Mouse (Mus musculus): Measurements from ENCODE around the gene Fbxw21. TPM values are rescaled to one million over a fixed set of nuclear protein-coding genes. Genes with fewer than 3 reads are reported as not detected.
"Not testable (repeated sequence)": the region's sequence is repeated elsewhere in the genome, so short reads cannot be mapped to it uniquely, and the experiment has no call there.

The Fbxw21 gene
- polyA plus RNA-seq (2012; rRNA removed): not detected in 2 replicates

- WGBS: 82% methylated on average over 3 of the region's 3 CpGs
- no peak for DNase-seq
- H3K27ac ChIP-seq (ENCODE audit: control insufficient read depth, insufficient read depth, low read length): no peak within 1 kb of the TSS
- H3K4me1 ChIP-seq (replicated peaks; ENCODE audit: control insufficient read depth, insufficient read depth, low read length): no peaks in the 10 kb centered on the region
- no peak within 1 kb of the TSS for H3K4me3 ChIP-seq (ENCODE audit: control insufficient read depth, insufficient read depth, low read length)
- TF ChIP-seq POLR2A (IDR thresholded peaks at IDR 0.05; ENCODE audit: control insufficient read depth, extremely low read depth, insufficient read depth, low read length, poor library complexity) (no peak), CTCF (IDR thresholded peaks at IDR 0.05; ENCODE audit: borderline replicate concordance, control insufficient read depth, extremely low read depth, insufficient read depth, low read length, poor library complexity) (no peak)
- no peaks in the 10 kb centered on the region for H3K27me3 ChIP-seq (ENCODE audit: control insufficient read depth, insufficient read depth, low read length)
- H3K36me3 ChIP-seq (ENCODE audit: control insufficient read depth, insufficient read depth, low read length): no peaks in the 10 kb centered on the region
These were observed at the start of gene Fbxw21 for GRCm38 (mm10) chr9:109161941-109162340. Gene Fbxw21, minus strand, starts transcription at chr9:109162041.

- not testable (repeated sequence) for H3K4me1 ChIP-seq (replicated peaks; ENCODE audit: control insufficient read depth, insufficient read depth, low read length); H3K4me3 ChIP-seq (ENCODE audit: control insufficient read depth, insufficient read depth, low read length); H3K36me3 ChIP-seq (ENCODE audit: control insufficient read depth, insufficient read depth, low read length); DNase-seq; H3K27me3 ChIP-seq (ENCODE audit: control insufficient read depth, insufficient read depth, low read length); H3K27ac ChIP-seq (ENCODE audit: control insufficient read depth, insufficient read depth, low read length)
- WGBS: 64% methylated on average over 1 of the region's 1 CpGs
These were observed 39.5 kb upstream of the Fbxw21 start for GRCm38 (mm10) chr9:109201347-109201746.

- Histone ChIP-seq H3K27ac (ENCODE audit: control insufficient read depth, insufficient read depth, low read length) (no peak overlapping the region), H3K27me3 (ENCODE audit: control insufficient read depth, insufficient read depth, low read length) (no peaks in the 10 kb centered on the region), H3K36me3 (ENCODE audit: control insufficient read depth, insufficient read depth, low read length) (no peaks in the 10 kb centered on the region), H3K4me3 (ENCODE audit: control insufficient read depth, insufficient read depth, low read length) (no peak overlapping the region), H3K4me1 (replicated peaks; ENCODE audit: control insufficient read depth, insufficient read depth, low read length) (no peaks in the 10 kb centered on the region)
- TF ChIP-seq POLR2A (IDR thresholded peaks at IDR 0.05; ENCODE audit: control insufficient read depth, extremely low read depth, insufficient read depth, low read length, poor library complexity): no peak
- no peak for TF ChIP-seq CTCF (IDR thresholded peaks at IDR 0.05; ENCODE audit: borderline replicate concordance, control insufficient read depth, extremely low read depth, insufficient read depth, low read length, poor library complexity)
- no peak for DNase-seq
- WGBS: 91% methylated on average over 1 of the region's 1 CpGs
These were observed 38.5 kb upstream of the Fbxw21 start for GRCm38 (mm10) chr9:109200349-109200748.

- Histone ChIP-seq H3K36me3 (ENCODE audit: control insufficient read depth, insufficient read depth, low read length) (no peaks in the 10 kb centered on the region), H3K4me1 (replicated peaks; ENCODE audit: control insufficient read depth, insufficient read depth, low read length) (no peaks in the 10 kb centered on the region), H3K27ac (ENCODE audit: control insufficient read depth, insufficient read depth, low read length) (no peak overlapping the region), H3K27me3 (ENCODE audit: control insufficient read depth, insufficient read depth, low read length) (no peaks in the 10 kb centered on the region), H3K4me3 (ENCODE audit: control insufficient read depth, insufficient read depth, low read length) (no peak overlapping the region)
- TF ChIP-seq CTCF (IDR thresholded peaks at IDR 0.05; ENCODE audit: borderline replicate concordance, control insufficient read depth, extremely low read depth, insufficient read depth, low read length, poor library complexity) (no peak), POLR2A (IDR thresholded peaks at IDR 0.05; ENCODE audit: control insufficient read depth, extremely low read depth, insufficient read depth, low read length, poor library complexity) (no peak)
- WGBS: 80% methylated on average over 1 of the region's 1 CpGs
- no peak for DNase-seq
These were observed 37.5 kb upstream of the Fbxw21 start for GRCm38 (mm10) chr9:109199353-109199752.

GRCm38 (mm10) chr9:109195875-109196274 lies 34.0 kb upstream of the Fbxw21 start, which contains the start of gene Fbxw13:
Gene Fbxw13, minus strand, starts transcription at chr9:109195975.
- not testable (repeated sequence) for H3K27me3 ChIP-seq (ENCODE audit: control insufficient read depth, insufficient read depth, low read length); H3K36me3 ChIP-seq (ENCODE audit: control insufficient read depth, insufficient read depth, low read length); DNase-seq; H3K27ac ChIP-seq (ENCODE audit: control insufficient read depth, insufficient read depth, low read length); H3K4me1 ChIP-seq (replicated peaks; ENCODE audit: control insufficient read depth, insufficient read depth, low read length); H3K4me3 ChIP-seq (ENCODE audit: control insufficient read depth, insufficient read depth, low read length)
- WGBS: 85% methylated on average over 3 of the region's 3 CpGs

- no peak overlapping the region for H3K27ac ChIP-seq (ENCODE audit: control insufficient read depth, insufficient read depth, low read length)
- no peak for DNase-seq
- no peaks in the 10 kb centered on the region for H3K4me1 ChIP-seq (replicated peaks; ENCODE audit: control insufficient read depth, insufficient read depth, low read length)
- 91% methylated on average over 1 of the region's 1 CpGs for WGBS
- H3K27me3 ChIP-seq (ENCODE audit: control insufficient read depth, insufficient read depth, low read length): no peaks in the 10 kb centered on the region
- TF ChIP-seq CTCF (IDR thresholded peaks at IDR 0.05; ENCODE audit: borderline replicate concordance, control insufficient read depth, extremely low read depth, insufficient read depth, low read length, poor library complexity) (no peak), POLR2A (IDR thresholded peaks at IDR 0.05; ENCODE audit: control insufficient read depth, extremely low read depth, insufficient read depth, low read length, poor library complexity) (no peak)
- no peak overlapping the region for H3K4me3 ChIP-seq (ENCODE audit: control insufficient read depth, insufficient read depth, low read length)
- H3K36me3 ChIP-seq (ENCODE audit: control insufficient read depth, insufficient read depth, low read length): no peaks in the 10 kb centered on the region
These were observed 15.4 kb upstream of the Fbxw21 start for GRCm38 (mm10) chr9:109177208-109177607.

- no peaks in the 10 kb centered on the region for H3K27me3 ChIP-seq (ENCODE audit: control insufficient read depth, insufficient read depth, low read length)
- H3K27ac ChIP-seq (ENCODE audit: control insufficient read depth, insufficient read depth, low read length): no peak overlapping the region
- no peaks in the 10 kb centered on the region for H3K36me3 ChIP-seq (ENCODE audit: control insufficient read depth, insufficient read depth, low read length)
- no peak for DNase-seq
- TF ChIP-seq CTCF (IDR thresholded peaks at IDR 0.05; ENCODE audit: borderline replicate concordance, control insufficient read depth, extremely low read depth, insufficient read depth, low read length, poor library complexity) (no peak), POLR2A (IDR thresholded peaks at IDR 0.05; ENCODE audit: control insufficient read depth, extremely low read depth, insufficient read depth, low read length, poor library complexity) (no peak)
- no peak overlapping the region for H3K4me3 ChIP-seq (ENCODE audit: control insufficient read depth, insufficient read depth, low read length)
- 89% methylated on average over 1 of the region's 1 CpGs for WGBS
- H3K4me1 ChIP-seq (replicated peaks; ENCODE audit: control insufficient read depth, insufficient read depth, low read length): no peaks in the 10 kb centered on the region
These were observed 14.5 kb upstream of the Fbxw21 start for GRCm38 (mm10) chr9:109176301-109176700.
